Mouse (Mus musculus) inflammation-experienced regulatory T-cells, adult 6 months (primary cell): Measurements from ENCODE around the gene Mtch1. TPM values are rescaled to one million over a fixed set of nuclear protein-coding genes. Genes with fewer than 3 reads are reported as not detected.
"Not testable (repeated sequence)": the region's sequence is repeated elsewhere in the genome, so short reads cannot be mapped to it uniquely, and the experiment has no call there.

Experiments
- ATAC-seq: one replicate; pipeline ENCODE4 v1.8.0; 2017
- polyA plus RNA-seq, 3 experiments: library from polyadenylated mRNA; unstranded; fragments of 100-300 nt; shearing (Covaris generic); gene quantifications; one replicate each; pipeline ENCODE4 v1.2.1; 2017

Gene Mtch1
- 10 to 100 TPM; 13.4 to 15.9 (median 13.4) TPM for polyA plus RNA-seq

DNA sequence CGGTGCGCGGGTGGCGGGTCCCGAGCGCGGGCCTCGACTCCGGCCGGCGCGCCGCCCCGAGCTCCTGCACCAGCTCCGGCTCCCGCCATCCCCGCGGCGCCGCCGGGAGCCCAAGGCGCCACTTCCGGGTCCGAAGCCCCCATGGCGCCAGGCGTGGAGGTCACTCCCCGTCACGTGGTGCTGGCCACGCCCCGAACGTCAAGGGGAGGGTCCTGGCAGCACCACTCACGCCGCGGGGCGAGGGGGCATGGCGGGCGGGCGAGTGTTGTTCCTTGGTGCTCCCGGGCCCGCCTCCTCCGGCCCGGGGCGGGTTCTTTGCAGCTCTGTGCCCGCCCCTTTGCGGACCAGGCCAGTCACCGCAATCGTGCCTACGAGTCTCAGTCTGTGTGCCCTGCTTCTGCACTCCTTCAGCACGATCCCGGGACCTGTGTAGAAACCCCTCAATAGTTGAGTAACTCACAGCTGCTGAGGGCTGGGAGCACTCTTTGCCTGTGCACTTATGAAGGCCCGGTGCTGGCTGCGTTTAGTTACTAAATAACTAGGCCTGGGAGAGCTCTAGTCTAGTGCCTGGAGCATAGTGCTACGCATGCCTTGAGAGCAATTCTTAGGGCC, at the start of gene Mtch1:
Gene Mtch1 (minus strand): TSS at position 290 of the 612 bp plus-strand sequence.
- peak; percentile 90 for ATAC-seq

DNA sequence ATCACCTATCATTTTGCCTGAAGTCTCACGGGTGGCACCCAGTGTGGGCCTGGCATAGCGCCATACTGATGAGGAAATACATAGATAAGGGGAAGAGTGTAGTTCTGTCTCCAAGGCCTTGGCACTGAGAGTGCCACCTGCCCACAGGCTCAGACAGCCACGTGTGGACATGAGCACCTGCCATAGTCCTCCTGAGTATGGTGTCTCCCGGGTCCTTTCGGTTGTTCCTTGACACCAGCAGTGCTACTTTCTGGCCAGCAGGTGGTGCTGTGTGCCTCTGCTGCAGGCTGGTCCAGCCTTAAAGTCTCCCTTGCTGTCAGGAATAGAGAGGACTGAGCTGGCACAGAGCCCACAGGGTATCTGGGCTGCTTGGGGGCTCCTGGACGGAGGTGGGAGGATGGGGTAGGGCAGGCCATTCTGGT, 49.1 kb upstream of the Mtch1 start:
- peak; percentile 15 for ATAC-seq

DNA sequence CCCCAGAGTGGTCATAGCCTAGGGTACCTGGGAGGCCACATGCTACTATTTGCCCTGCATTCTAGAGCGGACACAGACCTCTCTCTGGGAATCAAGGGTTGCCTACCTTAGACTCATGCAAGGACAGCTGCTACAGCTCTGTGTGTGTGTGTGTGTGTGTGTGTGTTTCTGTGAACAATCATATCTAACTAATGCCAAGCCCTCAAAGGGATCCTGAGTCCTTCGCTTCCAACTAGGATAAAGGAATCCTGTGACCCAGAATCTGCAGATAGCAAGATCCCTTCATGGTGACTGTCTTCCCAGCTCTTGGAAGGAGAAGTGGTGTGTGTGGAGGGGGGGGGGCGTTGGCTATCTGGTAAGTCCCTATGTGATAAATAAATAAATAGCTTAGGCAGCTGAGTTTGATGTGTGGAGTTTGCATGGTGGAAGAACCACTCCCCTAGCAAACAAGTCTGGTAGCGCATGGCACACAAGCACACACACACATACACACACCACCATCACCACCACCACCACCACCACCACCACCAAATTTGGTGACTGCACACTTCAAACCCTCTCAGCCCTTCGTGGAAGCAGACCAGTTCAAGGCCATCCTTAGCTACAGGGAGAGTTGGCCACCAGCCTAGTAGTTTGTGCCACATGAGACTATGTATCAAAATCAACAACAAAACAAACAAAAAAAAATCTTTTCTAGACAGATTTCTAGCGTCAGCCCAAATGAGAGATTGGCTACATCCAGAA, 48.5 kb upstream of the Mtch1 start:
- ATAC-seq = no peak

DNA sequence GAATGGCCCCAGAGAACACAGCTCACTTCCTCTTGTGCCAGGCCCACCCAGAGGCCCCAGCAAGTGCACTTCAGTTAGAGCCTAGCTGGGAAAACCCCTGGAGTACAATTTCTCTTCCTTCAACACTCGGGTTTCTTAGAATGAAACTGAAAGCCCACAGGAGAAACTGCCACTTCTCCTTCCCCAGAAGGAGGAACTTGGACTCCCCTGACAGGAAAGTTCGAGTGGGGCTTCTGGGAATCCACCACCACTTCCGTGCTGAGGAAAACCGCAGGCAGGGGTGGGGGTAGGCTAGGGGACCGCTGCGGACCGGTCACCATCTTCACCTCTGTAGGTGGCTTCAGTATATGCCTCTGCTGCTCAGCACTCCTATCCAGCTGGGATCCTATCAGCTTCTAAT, 47.6 kb upstream of the Mtch1 start:
- ATAC-seq = peak; percentile 44

DNA sequence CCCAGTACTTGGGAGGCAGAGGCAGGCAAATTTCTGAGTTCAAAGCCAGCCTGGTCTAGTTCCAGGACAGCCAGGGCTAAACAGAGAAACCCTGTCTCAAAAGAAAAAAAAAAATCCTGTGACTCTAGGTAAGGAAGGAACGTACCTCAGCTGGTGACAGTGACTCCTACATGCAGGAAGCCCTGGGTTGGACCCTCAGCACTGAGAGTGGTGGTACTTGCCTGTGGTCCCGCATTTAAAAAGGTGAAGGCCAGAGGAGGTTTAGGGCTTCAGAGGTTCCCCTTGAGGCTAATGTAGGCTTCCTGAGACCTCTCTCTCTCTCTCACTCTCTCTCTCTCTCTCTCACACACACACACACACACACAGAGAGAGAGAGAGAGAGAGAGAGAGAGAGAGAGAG, 47.0 kb upstream of the Mtch1 start:
- not testable (repeated sequence) for ATAC-seq

DNA sequence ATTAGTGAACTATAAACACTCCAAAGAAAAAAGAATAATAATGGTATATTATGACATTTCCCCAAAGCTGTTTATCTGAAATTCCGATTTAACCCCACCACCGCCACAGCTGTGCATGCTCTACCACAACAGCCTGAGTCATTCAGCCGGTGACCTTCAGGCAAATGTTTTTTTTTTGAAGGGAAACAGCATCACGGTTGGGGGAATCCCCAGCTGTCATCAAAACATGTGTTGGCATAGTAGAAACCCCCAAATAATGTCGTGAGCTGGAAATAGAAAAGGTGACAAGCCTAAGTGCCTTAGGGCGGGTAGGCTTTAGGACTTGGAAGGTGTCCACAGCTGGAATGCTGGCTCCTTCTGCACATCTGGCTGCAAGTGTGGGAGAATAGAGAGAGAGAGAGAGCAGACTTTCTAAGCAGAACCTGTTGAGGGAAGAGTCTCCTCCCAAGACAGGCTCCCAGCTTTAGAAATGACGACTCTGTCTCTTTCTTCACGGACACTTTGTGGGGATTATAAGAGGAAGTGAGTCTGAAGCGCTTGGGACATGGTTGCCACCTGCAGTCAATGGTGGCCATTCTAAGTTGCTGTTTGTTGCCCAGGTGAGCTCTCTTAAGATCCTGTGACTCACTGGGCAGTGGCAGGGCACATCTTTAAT, 46.5 kb upstream of the Mtch1 start:
- peak; percentile 71 for ATAC-seq

DNA sequence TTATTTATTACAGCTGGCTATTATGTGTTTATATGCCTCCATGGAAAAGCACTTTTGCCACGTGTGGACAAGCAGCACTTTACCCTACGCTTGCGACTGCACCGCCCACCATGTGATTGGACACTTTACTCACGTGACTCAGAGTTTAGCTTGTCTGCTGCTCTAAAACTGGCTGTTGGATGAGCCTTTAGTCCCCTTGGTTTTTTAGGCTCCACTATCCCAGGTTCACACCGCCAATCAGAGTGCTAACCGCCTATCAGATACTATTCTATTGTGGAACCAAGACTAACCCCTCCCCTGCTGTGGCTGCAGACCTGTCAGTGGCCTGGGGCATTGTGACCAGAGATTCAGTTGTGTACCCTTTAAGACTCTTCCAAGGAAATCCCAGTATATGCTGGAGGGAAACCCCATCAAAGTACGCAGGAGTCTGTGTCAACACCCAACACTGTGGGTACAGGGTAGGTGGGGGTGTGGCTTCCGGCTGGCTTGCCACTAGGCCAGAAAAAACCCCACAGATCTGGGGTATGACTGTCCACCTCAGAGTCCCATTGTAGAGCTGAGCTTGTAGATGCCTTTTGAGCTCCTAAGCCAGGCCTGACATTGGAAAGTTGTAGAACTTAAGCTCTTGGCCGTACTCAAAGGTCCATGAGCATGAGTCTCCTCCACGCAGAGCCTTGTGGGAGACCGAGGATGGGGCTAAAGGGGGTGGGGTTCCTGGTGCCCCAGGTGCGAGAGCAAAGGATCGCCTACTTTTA, 45.8 kb upstream of the Mtch1 start:
- ATAC-seq = peak; percentile 64

DNA sequence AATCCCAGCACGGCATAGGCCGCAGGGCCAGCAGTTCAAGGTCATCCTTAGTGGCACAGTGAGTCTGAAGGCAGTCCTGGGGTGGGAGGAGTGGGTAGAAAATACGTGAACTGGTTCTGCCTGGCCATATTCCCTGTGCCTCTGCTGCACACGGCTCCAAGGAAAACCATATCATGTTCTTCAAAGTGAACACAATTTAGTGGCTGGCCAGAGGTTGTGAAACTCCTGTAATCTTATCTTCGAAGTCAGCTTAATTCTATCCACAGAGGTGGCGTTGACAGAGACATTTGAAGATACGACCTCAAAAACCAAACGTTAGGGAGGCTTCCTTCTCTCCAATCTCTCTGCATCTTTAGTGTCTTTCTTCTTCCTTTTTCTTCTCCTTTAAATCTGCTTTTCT, 43.5 kb upstream of the Mtch1 start:
- no peak for ATAC-seq

DNA sequence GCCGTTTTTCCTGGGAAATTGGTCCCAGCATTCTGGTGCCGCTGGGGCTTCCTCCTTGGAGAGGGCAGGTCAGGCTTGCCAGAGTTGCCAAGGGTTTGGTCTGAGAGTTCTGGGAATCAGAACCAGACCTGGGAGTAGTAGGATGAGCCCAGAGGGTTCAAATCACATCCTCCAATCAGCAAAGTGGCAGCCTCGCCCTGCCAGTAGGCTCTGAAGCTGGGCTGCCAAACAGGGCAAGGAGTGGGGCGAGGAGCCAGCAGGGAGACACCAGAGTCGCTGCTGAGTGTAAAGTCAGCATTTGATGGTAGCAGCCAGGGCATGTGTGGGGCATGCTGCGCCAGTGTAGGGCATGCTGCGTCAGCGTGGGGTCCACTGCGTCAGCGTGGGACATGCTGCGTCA, 41.2 kb upstream of the Mtch1 start:
- no peak for ATAC-seq

DNA sequence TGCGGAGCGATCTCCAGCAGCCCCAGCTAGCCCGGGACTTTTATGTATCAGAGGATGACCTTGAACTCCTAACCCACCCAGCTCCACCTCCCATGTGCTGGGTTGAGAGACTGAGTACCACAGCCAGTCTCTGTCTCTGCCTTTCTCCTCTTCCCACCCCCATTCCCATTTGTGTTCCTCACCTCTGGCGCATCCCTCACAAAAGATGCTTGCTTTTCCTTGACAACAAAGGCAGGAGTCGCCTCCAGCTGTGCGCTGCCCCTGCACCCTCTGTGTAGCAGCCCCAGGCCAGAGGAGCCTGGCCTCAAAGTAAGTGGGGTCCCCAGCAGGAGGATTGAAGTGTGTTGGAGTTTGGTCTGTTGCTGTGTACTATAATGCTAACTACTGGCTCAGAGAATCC, 38.0 kb upstream of the Mtch1 start:
- no peak for ATAC-seq

DNA sequence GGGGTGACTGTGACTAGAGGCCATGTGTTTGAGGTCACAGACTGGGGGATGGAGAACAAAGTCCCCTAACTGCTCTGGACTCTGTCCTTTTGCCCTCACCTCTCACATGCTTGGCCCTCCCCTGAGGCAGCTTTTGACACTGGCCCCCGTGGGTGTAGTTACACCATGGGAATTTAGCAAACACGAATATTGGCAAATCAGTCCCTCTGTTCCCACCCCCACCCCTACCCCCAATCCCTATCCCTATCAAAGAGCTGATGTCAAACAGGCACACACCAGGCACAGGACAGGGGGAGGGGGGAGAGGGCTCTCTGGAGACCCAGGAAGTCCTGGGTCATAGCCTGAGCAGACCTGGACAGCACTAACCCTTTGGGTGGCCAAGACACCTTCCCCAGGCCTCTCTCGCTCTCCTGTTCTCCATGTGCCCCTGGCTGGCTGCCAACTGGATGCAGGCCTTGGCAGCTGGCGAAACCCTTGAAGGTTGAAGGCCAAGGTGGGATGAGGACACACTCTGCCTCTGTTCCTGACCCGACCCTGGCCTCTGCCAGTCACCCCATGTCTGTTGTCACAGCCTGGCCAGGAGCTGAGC, 37.2 kb upstream of the Mtch1 start:
- no peak for ATAC-seq

DNA sequence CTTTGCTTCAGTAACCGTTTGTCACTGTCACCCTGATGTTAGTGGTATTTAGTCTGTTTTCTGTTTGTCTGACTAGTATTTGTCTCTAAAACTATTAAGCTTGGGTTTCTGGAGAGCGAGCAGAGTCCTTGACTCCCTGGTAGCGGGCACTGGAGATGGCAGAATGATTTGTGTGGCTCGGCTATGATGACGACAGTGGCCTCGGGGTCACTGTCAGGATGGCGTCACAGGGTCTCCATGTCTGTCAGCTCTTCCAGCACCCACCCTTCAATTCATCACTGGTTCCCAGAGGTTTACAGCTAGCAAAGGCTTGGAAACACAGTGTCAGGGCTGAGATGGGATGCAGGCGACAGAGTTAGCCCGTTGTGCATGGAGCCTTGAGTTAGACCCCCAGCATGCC, 36.2 kb upstream of the Mtch1 start:
- no peak for ATAC-seq

DNA sequence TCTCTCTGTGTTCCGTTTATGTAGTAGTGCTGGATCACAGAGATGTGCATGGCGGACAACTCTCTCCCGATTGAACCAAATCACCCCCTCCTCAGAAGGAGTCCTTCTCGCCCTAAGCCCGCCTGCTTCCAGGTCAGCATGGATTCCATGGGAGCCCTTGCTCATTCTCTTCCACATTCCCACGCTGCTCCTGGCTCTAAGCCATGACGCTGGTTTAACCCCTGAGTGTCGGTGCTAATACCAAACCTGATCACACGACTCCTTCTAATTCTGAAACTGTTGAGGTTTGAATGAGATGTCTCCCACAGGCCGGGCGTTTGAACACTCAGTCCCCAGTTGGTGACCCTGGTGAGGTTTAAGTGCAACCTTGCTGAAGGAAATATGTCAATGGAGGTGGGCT, 34.7 kb upstream of the Mtch1 start:
- no peak for ATAC-seq

DNA sequence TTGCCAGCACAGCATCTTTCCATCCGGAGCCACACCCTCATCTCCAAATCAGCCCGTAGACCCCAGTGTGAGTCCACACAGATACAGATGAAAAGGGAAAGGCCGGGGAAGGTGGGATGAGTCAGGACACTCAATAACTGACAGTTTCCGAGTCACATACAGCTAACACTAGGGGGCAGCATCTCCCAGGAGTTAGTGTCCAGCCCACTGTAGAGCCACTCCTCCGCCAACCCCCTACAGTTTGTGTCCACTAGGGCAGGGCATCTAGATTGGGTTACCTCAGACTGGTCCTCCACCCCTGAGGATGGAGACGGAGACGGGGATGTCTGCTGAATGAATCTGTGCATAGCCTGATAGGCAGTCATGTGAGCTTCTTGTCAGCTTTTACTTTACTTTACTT, 33.7 kb upstream of the Mtch1 start:
- ATAC-seq = peak; percentile 60

DNA sequence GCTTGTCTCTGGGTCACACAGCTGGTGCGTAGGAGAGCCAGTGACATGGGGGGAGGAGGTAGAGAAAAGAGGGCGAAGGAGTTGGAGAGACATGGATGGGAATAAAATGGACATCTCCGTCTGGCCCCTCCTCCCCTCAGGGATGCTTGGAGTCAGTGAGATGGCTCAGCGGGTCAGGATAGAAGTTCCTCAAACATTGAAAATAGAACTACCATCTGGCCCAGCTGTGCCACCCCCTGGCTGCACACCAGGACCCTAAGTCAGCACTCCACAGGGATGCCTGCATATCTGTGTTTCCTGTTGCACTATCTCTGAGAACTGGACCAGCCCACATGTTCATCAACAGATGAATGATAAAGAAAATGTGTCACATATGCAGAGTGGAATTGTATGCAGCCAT, 32.5 kb upstream of the Mtch1 start:
- ATAC-seq = no peak

DNA sequence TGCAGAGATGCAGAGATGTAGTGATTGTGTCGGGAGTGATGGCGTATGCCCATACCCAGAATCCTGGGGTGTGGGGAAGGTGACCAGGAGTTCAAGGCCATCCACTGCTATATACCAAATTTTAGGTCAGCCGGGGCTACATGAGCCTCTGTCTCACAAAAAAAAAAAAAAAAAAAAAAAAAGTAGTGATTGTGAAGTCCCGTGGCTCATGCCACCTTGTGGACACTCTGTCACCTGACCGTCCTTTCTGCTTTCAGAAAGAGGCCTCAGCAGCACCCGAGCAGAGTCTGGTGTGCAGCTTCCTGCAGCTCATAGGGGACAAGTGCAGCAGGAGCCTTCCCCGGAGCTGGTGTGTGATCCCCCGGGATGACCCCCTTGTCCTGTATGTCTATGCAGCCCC, 30.3 kb upstream of the Mtch1 start:
- no peak for ATAC-seq

DNA sequence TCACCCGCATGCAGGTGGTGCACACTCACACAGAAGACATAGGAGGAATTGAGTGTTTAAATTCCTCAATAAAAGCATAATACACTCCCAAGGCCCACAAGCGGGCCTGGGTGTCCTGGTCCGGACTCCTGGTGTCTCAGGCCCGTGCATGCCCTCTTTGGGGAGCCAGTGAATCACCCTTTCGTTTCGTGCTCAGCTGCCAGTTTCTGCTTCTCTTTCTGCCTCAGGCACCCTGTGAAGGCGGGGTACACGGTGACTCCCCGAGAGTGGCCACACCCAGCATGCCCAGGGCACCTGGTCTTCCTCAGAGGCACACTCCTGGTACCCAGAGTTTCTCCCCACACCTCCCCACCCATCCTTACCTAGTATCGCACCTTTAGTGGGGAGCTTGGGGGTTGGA, 28.1 kb upstream of the Mtch1 start:
- no peak for ATAC-seq

DNA sequence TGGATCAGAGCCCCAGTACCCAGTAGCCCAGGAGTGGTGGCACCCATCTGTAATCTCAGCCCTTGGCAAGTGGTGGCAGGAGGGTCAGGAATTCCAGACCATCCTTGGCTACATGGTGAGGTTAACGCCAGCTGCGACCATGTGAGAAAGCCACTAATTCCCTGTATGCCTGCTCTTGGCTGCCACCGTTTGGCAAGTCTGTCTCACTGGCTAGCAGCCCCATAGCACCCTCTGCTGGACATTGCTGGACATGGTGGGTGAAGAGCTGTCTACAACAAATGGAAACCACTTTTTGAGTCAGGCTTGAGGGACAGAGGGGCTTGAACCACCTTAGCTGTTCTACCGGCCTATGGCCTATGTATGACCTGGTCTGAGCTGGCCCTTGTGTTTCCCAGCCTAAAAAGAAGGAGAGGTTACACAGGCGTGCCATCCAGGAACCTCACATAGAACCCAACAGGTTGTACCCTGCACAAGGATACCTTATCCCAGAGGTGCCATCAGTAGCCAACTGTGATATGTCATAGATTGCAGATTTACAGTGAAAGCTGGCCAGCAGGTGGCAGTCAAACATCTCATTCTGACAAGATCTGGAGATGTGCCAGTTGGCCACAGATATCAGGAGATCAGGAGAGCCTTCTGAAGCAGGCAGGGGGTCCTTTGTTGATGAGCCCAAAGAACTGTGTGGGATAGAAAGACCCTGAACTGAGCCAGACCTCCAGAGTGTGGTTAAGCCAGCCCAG, 23.4 kb upstream of the Mtch1 start:
- ATAC-seq = peak; percentile 85

DNA sequence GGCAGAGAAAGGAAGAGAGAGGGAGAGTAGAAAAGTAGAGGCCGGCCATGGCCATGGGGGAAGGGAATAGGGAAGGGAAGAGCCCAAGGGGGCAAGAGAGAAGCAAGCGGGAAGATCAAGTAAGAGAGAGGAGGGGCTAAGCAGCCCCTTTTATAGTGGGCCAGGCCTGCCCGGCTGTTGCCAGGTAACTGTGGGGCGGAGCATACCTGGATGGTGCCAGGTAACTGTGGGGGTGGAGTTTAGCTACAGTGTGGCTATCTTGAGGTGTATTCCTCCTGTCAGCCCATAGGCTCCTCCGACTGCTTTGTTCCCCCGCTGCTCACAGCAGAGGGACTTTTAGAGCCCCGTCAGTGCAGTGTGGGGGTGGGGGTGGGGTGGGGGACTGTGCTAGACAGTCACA, 21.0 kb upstream of the Mtch1 start:
- no peak for ATAC-seq

DNA sequence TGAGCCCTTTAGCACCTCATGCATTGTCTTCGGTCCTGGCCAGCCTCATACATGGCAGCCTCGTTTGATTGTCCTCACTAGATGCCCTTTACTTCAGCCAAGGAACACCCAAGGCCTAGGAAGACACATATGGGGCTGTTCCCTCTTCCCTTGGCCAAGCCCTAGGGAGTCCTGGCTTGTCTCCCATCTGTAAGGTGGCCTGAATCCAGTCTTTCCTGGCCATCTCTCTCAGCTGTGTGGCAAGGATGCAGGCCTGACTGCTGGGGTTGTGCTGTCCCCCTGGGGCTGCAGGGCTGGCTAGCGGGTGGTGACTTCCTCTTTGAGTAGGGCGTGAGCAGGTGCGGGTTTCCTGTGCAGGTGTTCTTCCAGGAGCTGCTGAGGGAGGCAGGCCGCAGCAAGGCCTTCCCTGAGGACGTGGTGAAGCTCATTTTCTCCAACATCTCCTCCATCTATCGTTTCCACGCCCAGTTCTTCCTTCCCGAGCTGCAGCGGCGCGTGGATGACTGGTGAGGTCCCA, 17.4 kb upstream of the Mtch1 start:
- no peak for ATAC-seq

DNA sequence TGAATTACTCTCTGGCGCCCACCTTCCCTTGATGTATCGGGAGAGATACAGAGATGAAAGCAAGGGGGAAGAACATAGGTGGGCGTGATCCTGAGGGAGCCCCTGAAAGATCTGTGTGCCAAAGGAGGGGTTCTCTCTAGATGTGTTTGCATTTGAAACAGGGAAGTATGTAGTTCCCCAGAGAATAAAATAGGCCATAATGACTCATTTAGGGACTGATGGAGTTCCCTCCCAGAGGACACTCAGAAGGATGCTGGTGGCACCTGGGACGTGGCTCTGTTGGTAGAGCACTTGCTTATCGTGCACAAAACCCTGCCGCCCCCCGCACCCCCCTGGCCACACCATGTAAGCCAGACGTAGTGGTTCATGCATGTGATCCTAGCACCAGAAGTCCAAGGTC, 15.4 kb upstream of the Mtch1 start:
- ATAC-seq = no peak
